Mouse (Mus musculus) neural tube, embryonic 15.5 days (tissue): ENCODE measurements around the gene Ambra1. TPM values are rescaled to one million over a fixed set of nuclear protein-coding genes. Genes with fewer than 3 reads are reported as not detected.

Source experiments
- ATAC-seq: fragments of 200-750 bp; cut with Nextera tagmentation; 2 replicates; pipeline ENCODE4 v1.8.0; 2017; ENCODE audit warnings: mild to moderate bottlenecking, moderate TSS enrichment, moderate library complexity; ENCODE audit not compliant: low FRiP score
- H3K27ac ChIP-seq: fragments of 300-500 bp; sonication (generic); replicated peaks from 2 replicates; pipeline ENCODE4 v1.5.1; 2015; ENCODE audit warnings: mild to moderate bottlenecking, inconsistent platforms
- H3K27me3 ChIP-seq: fragments of 300-500 bp; sonication (generic); replicated peaks from 2 replicates; pipeline ENCODE4 v1.6.1; 2015; ENCODE audit warnings: inconsistent platforms
- H3K36me3 ChIP-seq: fragments of 300-500 bp; sonication (generic); 2 replicates; pipeline ENCODE4 v1.6.1; 2015; ENCODE audit warnings: inconsistent platforms
- H3K4me1 ChIP-seq: fragments of 300-500 bp; sonication (generic); 2 replicates; pipeline ENCODE4 v1.6.1; 2015; ENCODE audit warnings: inconsistent platforms
- H3K4me2 ChIP-seq: fragments of 300-500 bp; sonication (generic); 2 replicates; pipeline ENCODE4 v1.6.1; 2015; ENCODE audit warnings: inconsistent platforms, mild to moderate bottlenecking, moderate library complexity
- H3K4me3 ChIP-seq: fragments of 300-500 bp; sonication (generic); replicated peaks from 2 replicates; pipeline ENCODE4 v1.5.1; 2015; ENCODE audit warnings: mild to moderate bottlenecking, inconsistent platforms
- H3K9ac ChIP-seq: fragments of 300-500 bp; sonication (generic); replicated peaks from 2 replicates; pipeline ENCODE4 v1.6.1; 2015; ENCODE audit warnings: mild to moderate bottlenecking, inconsistent platforms
- H3K9me3 ChIP-seq: fragments of 300-500 bp; sonication (generic); replicated peaks from 2 replicates; pipeline ENCODE4 v1.6.1; 2016; ENCODE audit warnings: inconsistent platforms
- WGBS: fragments of 180-500 bp; shearing (Covaris S2); methylation state at CpG from one replicate; pipeline ENCODE4 v1.1.7; 2015; ENCODE audit warnings: mixed read lengths; 5-methylcytosine and 5-hydroxymethylcytosine counted together
- polyA plus RNA-seq: library from polyadenylated mRNA; unstranded; fragments of >200 nt; fragmentation: Nextera tagmentation; extraction: Ambion mirVana; gene quantifications from 2 replicates; pipeline ENCODE4 v1.2.1, GENCODE M21; 2015

The Ambra1 gene
- polyA plus RNA-seq, 1 experiment from 2014 or later: 22.0 TPM

GRCm38 (mm10) chr2:91876000-91876805 lies 146.3 kb downstream of the Ambra1 start:
- Histone ChIP-seq H3K36me3 (peaks cover 10% of the 10 kb centered on the region; the same call in 1 of the 2 replicates), H3K27ac (no peak overlapping the region), H3K27me3 (no peaks in the 10 kb centered on the region), H3K4me1 (peaks cover 8% of the 10 kb centered on the region; the same call in 1 of the 2 replicates), H3K9ac (no peak overlapping the region), H3K4me2 (no peak overlapping the region), H3K9me3 (no peaks in the 10 kb centered on the region), H3K4me3 (no peak overlapping the region)
- ATAC-seq: no peak
- WGBS: 82% methylated on average over 9 of the region's 9 CpGs

GRCm38 (mm10) chr2:91876806-91877140 lies 146.8 kb downstream of the Ambra1 start:
- peaks cover 10% of the 10 kb centered on the region; the same call in 1 of the 2 replicates for H3K36me3 ChIP-seq
- H3K9ac ChIP-seq: no peak overlapping the region
- H3K27me3 ChIP-seq: no peaks in the 10 kb centered on the region
- no peak overlapping the region for H3K4me2 ChIP-seq
- H3K4me1 ChIP-seq: 0 out of 2 replicates have a peak, but pooled peaks cover 6% of the 10 kb centered on the region
- H3K4me3 ChIP-seq: no peak overlapping the region
- no peak for ATAC-seq
- no peak overlapping the region for H3K27ac ChIP-seq
- WGBS: 91% methylated on average over 2 of the region's 2 CpGs
- H3K9me3 ChIP-seq: no peaks in the 10 kb centered on the region

GRCm38 (mm10) chr2:91878387-91879180 lies 148.7 kb downstream of the Ambra1 start:
- Histone ChIP-seq H3K9ac (no peak overlapping the region), H3K27ac (0 out of 2 replicates have a peak overlapping the region, but pooled peaks have one; percentile 37), H3K4me2 (no peak overlapping the region), H3K9me3 (no peaks in the 10 kb centered on the region), H3K4me3 (no peak overlapping the region), H3K4me1 (0 out of 2 replicates have a peak, but pooled peaks cover 6% of the 10 kb centered on the region), H3K27me3 (no peaks in the 10 kb centered on the region), H3K36me3 (peaks cover 10% of the 10 kb centered on the region; the same call in 1 of the 2 replicates)
- 59% methylated on average over 7 of the region's 7 CpGs for WGBS
- ATAC-seq: no peak

- 74% methylated on average over 4 of the region's 4 CpGs for WGBS
- no peaks in the 10 kb centered on the region for H3K4me1 ChIP-seq
- H3K27ac ChIP-seq: no peak overlapping the region
- H3K4me3 ChIP-seq: no peak overlapping the region
- no peak overlapping the region for H3K9ac ChIP-seq
- H3K27me3 ChIP-seq: no peaks in the 10 kb centered on the region
- no peaks in the 10 kb centered on the region for H3K9me3 ChIP-seq
- no peak overlapping the region for H3K4me2 ChIP-seq
- H3K36me3 ChIP-seq: peaks cover 18% of the 10 kb centered on the region
- no peak for ATAC-seq
These were observed 154.0 kb downstream of the Ambra1 start for GRCm38 (mm10) chr2:91883961-91884360.

- Histone ChIP-seq H3K36me3 (peaks cover 18% of the 10 kb centered on the region), H3K27me3 (no peaks in the 10 kb centered on the region), H3K4me2 (no peak overlapping the region), H3K9me3 (no peaks in the 10 kb centered on the region), H3K27ac (no peak overlapping the region), H3K9ac (no peak overlapping the region), H3K4me1 (no peaks in the 10 kb centered on the region), H3K4me3 (no peak overlapping the region)
- ATAC-seq: no peak
- WGBS: 85% methylated on average over 4 of the region's 4 CpGs
These were observed 154.7 kb downstream of the Ambra1 start for GRCm38 (mm10) chr2:91884616-91885015.

- Histone ChIP-seq H3K36me3 (peaks cover 14% of the 10 kb centered on the region; the same call in 1 of the 2 replicates), H3K4me1 (no peaks in the 10 kb centered on the region), H3K9me3 (no peaks in the 10 kb centered on the region), H3K27ac (no peak overlapping the region), H3K4me3 (no peak overlapping the region), H3K9ac (no peak overlapping the region), H3K4me2 (no peak overlapping the region), H3K27me3 (no peaks in the 10 kb centered on the region)
- 64% methylated on average over 3 of the region's 3 CpGs for WGBS
- no peak for ATAC-seq
These were observed 164.8 kb downstream of the Ambra1 start for GRCm38 (mm10) chr2:91894716-91895115.

- H3K4me1 ChIP-seq: no peaks in the 10 kb centered on the region
- peaks cover 15% of the 10 kb centered on the region; the same call in 1 of the 2 replicates for H3K36me3 ChIP-seq
- 93% methylated on average over 3 of the region's 3 CpGs for WGBS
- H3K4me3 ChIP-seq: no peak overlapping the region
- H3K9me3 ChIP-seq: no peaks in the 10 kb centered on the region
- no peak overlapping the region for H3K4me2 ChIP-seq
- ATAC-seq: no peak
- H3K27ac ChIP-seq: no peak overlapping the region
- no peak overlapping the region for H3K9ac ChIP-seq
- H3K27me3 ChIP-seq: no peaks in the 10 kb centered on the region
These were observed 165.5 kb downstream of the Ambra1 start for GRCm38 (mm10) chr2:91895401-91895800.

GRCm38 (mm10) chr2:91897968-91898367 lies 168.0 kb downstream of the Ambra1 start:
- ATAC-seq: no peak
- no peak overlapping the region for H3K4me3 ChIP-seq
- no peaks in the 10 kb centered on the region for H3K9me3 ChIP-seq
- H3K27me3 ChIP-seq: no peaks in the 10 kb centered on the region
- H3K4me2 ChIP-seq: no peak overlapping the region
- peaks cover 21% of the 10 kb centered on the region; the same call in 1 of the 2 replicates for H3K36me3 ChIP-seq
- H3K4me1 ChIP-seq: no peaks in the 10 kb centered on the region
- H3K27ac ChIP-seq: no peak overlapping the region
- no peak overlapping the region for H3K9ac ChIP-seq

- 88% methylated on average over 3 of the region's 3 CpGs for WGBS
These were observed 169.2 kb downstream of the Ambra1 start for GRCm38 (mm10) chr2:91899141-91899540.

GRCm38 (mm10) chr2:91900431-91900830 lies 170.5 kb downstream of the Ambra1 start:
- no peak overlapping the region for H3K27ac ChIP-seq
- no peak overlapping the region for H3K4me3 ChIP-seq
- H3K4me2 ChIP-seq: no peak overlapping the region
- H3K4me1 ChIP-seq: peaks cover 11% of the 10 kb centered on the region
- H3K36me3 ChIP-seq: peaks cover 18% of the 10 kb centered on the region; the same call in 1 of the 2 replicates
- WGBS: 97% methylated on average over 8 of the region's 8 CpGs
- no peaks in the 10 kb centered on the region for H3K9me3 ChIP-seq
- ATAC-seq: no peak
- no peak overlapping the region for H3K9ac ChIP-seq
- H3K27me3 ChIP-seq: no peaks in the 10 kb centered on the region

More at GRCm38 (mm10) chr2:91899141-91899540, 169.2 kb downstream of the Ambra1 start:
- no peak overlapping the region for H3K27ac ChIP-seq
- ATAC-seq: no peak
- no peaks in the 10 kb centered on the region for H3K9me3 ChIP-seq
- no peak overlapping the region for H3K9ac ChIP-seq
- no peaks in the 10 kb centered on the region for H3K27me3 ChIP-seq
- H3K4me2 ChIP-seq: no peak overlapping the region
- H3K36me3 ChIP-seq: peaks cover 21% of the 10 kb centered on the region; the same call in 1 of the 2 replicates
- H3K4me3 ChIP-seq: no peak overlapping the region
- no peaks in the 10 kb centered on the region for H3K4me1 ChIP-seq

GRCm38 (mm10) chr2:91902336-91902735 lies 172.4 kb downstream of the Ambra1 start:
- no peak for ATAC-seq
- Histone ChIP-seq H3K27me3 (no peaks in the 10 kb centered on the region), H3K4me2 (no peak overlapping the region), H3K9me3 (no peaks in the 10 kb centered on the region), H3K9ac (no peak overlapping the region), H3K4me1 (peaks cover 12% of the 10 kb centered on the region), H3K36me3 (peaks cover 22% of the 10 kb centered on the region; the same call in 1 of the 2 replicates), H3K27ac (no peak overlapping the region), H3K4me3 (no peak overlapping the region)
- WGBS: 54% methylated on average over 5 of the region's 5 CpGs
